Mouse (Mus musculus) left cerebral cortex, postnatal 36 days (tissue): ENCODE measurements around the gene Slc25a34. TPM values are rescaled to one million over a fixed set of nuclear protein-coding genes. Genes with fewer than 3 reads are reported as not detected.

Source experiments
- DNase-seq, 2 experiments: peaks; one replicate each; pipeline ENCODE4 v3.0.0; 2021 to 2022; ENCODE audit warnings: low spot score in 2 of 2, mixed read lengths in 1 of 2
- intact Hi-C: fragments of 180-260 bp; cut with DNase I; formaldehyde crosslinking; loops from one replicate; pipeline ENCODE4 v1.15.1; 2025
- total RNA-seq, 2 experiments: library from RNA; stranded (reverse); gene quantifications; 2 replicates each; pipeline ENCODE4 v1.2.3; 2021

The Slc25a34 gene
- 1 to 10 TPM; 3.0 to 4.3 TPM for total RNA-seq

DNA sequence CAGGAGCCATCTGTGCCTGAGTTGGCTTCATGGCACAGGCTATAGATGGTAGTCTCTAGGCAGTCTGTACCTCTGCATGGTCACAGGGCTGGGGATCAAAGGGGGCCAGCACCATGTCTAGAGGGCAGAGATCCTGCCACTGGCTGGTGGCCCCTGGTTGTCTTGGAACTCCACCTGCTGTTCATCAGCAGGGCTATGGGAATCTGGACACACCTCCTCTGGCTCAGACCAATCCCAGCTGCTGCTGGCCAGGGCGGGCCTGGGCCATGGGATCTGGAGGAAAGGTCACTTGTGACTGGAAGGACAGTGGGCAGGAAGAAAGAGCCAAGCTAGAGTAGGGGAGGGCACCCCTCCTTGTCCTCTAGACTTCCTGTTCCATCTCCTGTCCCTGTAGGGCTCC, at the start of gene Slc25a34:
TSS of gene Slc25a34 (minus strand) at position 156 of the 400 bp plus-strand sequence.
- intact Hi-C loops, result no loop called here
- DNase-seq, result no peak

DNA sequence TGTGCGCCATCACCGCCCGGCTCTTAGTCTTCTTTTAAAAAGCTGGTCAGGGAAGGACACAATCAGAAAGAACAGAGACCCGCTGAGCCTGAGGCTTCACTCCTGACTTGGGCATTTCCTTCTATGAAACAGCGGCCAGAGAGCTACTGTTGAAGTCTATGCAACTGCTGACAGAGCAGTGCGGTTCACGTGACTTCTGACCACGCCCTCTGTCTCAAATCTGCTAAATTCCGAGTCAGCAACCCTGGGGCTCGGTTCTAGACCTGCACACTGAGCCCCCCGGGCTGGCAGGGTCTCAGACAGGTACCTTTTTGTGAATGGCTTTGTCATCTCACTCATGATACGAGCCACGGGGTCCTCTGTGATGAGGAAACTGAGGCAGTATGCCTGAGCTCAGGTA, 48.7 kb upstream of the Slc25a34 start:
- intact Hi-C loops, result no loop called here
- DNase-seq, result no peak

DNA sequence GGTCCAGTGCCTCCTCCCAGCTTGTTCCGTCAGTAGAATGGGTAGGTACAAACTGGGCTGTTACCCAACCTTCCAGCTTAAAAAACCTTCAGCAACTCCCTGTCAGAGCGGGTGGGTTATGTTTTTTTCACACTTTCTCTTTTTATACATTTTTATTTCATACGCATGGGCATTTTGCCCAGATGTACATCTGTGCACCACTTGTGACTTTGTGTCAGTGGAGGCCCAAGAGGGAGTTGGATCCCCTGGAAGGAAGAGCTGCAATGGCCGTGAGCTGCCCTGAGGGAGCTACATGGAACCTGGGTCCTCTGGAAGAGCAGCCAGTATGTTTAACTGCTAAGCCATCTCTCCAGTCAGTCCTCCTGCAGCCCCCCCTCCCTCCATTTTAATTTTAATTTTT, 47.8 kb upstream of the Slc25a34 start:
- DNase-seq, result no peak
- intact Hi-C loops, result no loop called here

DNA sequence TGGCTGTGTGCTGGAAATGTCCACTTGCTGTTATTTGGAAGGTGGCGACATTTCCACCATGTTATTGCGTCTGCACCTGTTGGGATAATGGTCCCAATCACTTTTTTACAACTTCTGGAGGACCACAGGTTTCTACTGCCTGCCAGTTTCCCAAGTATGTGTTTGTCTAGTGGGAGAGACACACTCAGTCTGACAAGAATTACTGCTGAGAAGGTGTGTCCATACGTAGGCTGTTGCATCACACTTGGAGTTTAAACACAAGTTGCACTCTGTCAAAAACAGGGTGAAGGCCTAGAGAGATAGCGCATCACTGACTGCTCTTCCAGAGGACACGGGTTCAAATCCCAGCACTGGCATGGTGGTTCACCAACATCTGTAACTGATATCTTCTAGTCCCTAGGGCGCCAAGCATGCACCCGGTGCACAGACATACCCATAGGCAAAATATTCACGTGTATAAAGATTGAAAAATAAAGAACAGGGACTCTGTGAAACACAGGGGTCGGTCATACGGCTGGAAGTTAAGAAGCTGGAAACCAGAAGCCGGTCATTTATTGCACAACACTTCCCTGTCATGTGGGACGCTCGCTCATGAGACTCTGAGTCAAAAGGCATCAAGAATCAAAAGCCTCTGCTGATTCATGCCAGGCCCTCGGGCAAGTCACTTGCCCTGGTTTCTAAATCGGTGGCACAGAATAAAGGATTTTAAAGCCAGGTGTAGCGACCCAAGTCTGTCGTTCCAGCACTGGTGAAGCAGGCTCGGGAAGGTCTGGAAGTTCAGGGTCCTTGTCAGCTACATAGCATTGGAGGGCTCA, 46.5 kb upstream of the Slc25a34 start:
- DNase-seq, result no peak
- intact Hi-C loops, result no loop called here

DNA sequence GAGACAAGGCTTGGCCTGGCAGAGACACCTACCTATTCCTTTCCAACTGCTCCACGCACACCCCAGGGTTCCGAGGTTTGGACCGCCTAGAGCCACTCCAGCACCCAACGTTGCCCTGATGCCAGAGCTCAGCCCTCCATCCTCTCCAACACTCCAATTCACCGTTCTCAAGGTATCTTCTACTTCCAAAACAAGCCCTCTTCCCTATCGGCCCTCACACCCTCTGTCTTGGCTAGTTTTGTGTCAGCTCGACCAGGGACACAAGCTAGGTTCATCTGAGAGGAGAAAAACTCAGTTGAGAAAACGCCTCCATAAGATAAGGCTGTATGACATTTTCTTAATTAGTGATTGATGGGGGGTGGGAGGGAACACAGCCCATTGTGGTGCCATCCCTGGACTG, 41.2 kb upstream of the Slc25a34 start, which contains the start of gene Plekhm2:
TSS of gene Plekhm2 (minus strand) at position 101 of the 400 bp plus-strand sequence.
- DNase-seq, result no peak
- intact Hi-C loops, result no loop called here

DNA sequence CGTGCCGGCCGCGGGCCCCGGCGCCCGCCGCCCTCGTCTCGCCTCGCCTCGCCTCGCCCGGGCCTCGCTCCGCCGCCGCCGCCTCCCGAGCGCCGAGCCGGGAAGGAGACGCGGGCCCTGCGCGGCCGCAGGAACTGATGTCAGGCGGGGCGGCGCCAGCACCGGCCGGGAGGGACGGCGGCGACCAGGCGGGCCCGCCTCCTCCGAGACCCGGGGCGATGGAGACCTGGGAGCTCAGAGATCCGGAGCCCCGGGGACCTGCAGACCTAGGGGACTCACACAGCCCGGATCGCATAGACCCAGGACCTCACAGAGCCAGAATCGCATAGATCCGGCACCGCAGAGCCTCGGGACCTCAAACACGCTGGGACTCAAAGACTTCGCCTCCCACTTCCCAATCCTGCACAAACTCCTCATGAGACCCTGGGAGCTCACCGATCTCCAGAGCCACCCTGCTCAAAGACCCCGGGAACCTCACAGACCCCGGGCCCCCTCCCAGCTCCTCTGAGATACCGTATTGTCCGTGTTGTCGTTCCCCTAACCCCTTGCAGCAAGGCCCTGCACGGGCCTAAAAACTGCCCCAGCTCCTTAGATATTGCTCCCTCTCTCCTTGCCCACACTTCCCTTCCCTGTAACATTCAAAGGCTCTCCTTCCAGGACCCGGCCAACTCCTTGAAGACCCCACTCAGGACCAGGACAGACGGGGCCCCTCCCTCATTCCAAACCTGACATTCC, 40.6 kb upstream of the Slc25a34 start:
- intact Hi-C loops, result no loop called here
- peak; percentile 76 to 82 for DNase-seq

DNA sequence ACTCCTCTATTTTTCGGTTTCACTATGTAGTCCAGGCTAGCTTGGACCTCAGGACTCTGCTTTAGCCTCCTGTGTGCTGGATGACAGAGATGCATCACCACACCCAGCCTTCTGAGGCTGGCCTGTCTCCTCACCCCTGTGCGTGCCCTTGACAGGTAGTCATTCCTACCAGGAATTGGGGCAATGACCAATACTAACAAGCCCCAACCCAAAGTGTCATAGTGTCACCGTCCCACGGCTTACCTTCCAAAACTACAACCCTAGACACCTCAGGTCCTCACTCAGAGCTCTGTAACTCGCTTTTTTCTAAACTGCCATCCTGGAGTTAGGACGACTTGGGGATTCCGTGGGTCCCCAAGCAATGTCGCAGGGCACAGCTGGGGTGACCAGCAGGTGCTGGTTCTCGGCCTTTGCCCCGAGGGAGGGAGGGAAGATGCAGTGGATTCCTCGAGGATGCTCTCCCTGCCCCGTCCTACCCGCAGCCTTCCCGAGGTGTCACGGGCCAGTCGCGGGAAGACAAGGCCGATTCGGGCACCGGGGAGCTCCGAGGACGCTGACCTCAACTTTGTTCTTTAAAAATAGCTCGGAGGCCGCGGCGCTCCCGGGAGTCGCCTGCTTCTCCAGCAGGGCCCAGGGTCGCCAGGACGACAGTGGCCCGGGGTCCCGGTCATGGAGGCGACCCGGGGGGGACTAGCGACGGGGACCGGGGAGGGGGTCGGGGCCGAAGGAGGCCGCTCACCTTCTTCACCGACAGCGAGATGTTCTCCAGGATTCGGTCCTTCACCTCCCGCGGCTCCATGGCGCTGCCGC, 39.7 kb upstream of the Slc25a34 start:
- intact Hi-C loops, result no loop called here
- DNase-seq, result peak; percentile 14 to 46

DNA sequence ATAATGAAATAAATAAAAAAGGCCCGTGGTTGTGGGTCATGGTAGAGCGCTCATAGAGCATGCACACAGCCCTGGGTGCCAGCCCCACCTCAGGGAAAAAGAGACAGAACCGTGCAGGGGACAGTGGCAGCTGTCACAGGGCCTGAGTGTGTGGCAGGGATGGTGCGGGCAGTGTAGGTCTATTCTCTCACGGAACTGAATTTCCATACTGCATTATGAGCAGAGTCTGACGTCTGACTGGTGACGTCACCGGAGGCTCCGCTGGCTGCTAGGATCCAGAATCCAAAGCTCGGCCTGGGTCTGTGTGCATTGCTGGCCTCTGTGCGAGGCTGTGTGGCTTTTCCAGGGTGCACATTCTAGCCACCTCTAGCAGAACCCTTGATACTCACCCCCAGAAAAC, 37.3 kb upstream of the Slc25a34 start:
- intact Hi-C loops, result no loop called here
- no peak for DNase-seq

DNA sequence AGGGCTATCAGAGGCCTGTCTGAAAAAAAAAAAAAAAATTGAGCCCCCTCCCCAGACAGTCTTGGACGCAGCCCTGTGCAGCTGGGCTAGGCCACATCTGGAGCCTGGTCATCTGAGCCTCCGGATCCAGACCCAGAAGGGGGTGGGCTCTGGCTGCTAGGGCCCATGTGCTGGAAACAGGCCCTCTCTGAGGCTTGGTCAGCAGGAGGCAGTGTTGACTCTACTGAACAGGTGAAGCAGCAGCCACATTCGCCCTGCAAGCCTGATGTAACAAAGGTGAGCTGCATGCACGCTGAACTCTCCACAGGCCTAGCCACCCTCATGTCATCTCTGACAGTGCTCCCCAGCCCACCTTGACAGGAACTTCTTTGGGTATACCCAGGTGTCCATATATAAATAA, 36.1 kb upstream of the Slc25a34 start:
- no peak for DNase-seq
- intact Hi-C loops, result no loop called here

DNA sequence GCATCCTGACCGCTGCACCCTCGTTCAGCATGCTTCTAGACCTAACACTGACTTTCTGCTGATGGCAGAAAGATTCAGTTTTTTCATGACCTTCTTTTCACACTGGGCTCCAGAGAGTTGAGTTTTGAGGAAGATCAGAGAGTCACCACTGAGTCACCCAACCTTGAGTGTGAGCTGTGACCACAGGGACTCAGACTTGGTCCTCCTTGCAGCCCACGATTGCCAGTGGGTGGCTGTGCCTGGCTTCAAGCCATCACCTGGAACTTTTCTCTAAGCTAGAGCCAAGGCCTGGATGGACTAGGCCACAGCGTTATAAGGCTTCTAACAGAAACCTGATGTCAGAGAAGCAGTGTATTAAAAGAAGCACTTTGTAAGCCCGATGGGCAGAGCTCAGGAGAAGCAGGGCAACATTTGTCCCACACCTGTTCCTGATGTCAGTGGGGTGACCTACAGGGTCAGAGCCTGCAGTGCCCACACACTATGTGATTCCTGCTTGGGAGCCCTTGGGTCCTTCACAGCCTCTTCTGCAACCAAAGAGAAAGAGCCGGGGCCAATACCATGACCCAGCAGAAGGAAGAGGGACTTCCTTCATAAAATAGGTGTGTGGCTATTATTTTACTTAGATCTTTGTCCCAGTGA, 35.3 kb upstream of the Slc25a34 start:
- intact Hi-C loops, result no loop called here
- DNase-seq, result no peak

DNA sequence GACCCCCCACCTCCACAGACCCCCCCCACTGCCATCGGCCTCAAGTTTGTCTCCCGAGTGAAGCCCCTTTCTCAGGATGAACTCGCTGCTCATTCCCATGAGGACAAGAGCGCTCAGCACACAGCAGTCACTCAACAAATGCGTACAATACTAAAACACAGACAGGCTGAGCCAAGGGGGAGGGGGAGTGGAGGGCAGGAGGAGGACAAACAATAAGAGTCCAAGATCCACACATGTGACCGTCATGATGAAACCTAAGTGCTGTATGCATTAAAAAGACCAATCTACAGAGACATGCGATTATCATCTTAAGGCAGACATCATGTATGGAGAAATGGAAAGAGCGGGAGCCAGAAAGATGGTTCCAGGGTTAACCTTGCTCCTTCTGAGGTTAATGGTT, 33.3 kb upstream of the Slc25a34 start:
- intact Hi-C loops, result no loop called here
- no peak for DNase-seq

DNA sequence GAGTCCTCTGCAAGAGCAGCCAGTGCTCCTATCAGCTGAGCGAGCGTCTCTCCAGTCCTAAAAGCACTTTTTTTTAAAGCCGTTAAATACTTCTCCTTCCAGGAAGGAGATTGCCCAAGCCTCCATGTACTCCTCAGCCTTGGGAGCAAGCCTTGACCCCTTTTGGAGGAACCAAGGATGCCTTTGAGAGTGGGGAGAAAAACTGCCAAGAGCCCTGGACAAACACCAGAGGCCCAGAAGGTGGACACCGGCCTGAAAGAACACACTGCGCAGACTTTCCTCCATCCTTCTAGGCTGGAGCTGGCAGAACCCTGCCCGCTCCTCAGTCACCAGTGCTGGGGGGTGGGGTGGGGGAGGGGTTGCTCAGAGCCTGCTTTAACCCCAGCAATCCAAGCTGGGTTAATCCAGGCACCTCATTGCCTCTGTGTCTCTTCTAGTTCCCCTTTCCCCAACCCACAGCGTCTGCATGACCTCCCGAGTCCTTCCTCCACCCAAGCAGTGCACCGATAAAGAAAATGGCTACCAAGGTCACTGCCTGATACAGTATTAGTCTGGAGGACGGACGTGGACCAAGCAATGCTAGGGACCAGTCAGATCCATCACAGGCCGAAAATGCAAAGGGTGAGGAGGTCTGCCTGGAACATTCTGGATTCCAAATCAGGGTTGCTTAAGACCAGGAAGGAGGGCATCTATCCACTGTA, 32.4 kb upstream of the Slc25a34 start:
- intact Hi-C loops, result no loop called here
- DNase-seq, result no peak

DNA sequence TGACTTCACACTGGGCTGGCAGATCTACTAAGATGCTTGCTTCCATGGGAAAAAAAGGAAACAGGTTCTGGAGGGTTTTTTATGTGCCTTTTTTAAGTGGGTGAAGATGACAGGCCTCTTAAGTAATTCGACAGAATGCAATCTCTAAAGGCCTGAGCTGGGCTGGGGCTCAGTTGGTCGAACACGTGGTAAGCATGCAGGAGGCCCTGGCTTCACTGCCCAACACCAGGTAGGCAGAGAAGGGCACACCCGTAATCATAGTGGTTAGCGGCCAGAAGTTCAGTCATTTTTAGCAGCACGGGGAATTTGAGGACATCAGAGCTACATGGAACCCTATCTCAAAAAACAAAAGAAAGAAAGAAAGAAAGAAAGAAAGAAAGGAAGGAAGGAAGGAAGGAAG, 30.9 kb upstream of the Slc25a34 start:
- intact Hi-C loops, result no loop called here
- no peak for DNase-seq

DNA sequence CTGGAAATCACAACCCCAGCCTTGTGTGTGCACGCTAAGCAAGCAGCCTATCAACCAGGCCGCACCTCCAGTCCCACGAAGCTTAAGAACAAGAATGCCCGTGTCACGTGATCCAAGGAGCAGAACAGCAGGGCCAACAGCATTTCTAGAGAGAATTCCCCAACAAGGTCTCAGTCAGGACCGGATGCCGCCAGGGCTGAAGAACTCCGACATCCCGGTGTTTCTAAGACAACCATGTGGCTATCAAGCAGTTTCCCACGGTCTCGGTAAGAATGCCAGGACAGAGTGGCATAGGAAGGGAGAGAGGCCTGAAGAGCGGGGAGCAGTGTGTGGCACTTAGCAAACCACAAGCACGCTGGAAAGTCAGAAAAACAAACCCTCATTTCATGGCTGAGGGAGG, 30.2 kb upstream of the Slc25a34 start:
- no peak for DNase-seq
- intact Hi-C loops, result no loop called here

DNA sequence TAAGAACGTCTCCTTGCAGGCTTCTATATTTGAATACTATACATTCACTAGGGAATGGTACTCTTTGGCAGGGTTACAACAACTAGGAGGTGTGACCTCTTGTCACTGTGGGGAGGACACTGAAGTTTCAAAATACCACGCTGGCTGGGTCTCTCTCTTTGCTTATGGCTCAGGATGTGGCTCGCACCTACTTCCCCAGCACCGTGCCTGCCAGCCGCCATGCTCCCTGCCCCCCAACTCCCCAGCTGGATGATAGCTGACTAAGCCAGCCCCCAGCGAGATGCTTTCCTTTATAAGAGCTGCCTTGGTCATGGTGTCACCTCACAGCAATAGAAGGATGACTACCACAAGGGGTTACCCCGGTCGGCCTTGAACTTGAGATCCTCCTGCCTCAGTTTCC, 29.4 kb upstream of the Slc25a34 start:
- DNase-seq, result no peak
- intact Hi-C loops, result no loop called here

DNA sequence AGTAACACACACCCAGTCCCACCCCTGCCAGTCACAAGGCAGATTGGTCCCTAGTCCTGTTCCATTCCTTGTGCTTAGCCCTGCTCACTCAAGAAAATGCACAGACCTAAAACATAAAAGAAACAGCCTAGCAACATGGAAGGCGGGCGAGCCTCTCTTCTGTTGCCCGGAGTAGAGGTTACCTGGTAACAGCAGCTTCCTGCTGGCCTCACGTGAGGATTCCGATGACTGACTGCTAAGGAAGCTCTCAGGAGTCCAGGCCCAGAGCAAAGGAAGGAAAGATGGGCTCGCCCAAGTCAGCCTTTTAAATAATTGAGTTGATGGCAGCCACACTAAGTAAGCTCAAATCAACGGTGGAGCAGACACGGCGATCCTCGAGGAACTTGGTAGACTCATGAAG, 28.3 kb upstream of the Slc25a34 start:
- intact Hi-C loops, result no loop called here
- no peak for DNase-seq

DNA sequence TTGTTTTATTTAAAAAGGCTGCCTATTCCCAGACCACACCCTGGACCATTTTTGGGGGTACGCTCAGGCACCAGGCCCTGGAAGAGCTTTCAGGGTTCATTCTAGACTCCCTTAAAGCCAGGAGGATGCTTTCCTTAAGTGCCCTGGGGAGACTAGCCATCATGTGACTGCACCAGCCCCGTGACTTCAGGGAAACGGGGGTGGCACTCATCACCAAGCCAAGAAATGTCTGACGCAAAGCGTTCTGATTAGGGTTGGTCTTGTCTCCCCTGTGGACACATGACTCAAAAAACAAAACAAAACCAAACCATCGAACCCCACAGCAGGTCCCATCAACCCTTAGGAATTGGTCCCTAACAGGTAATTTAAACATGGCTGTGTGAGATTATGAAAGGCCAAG, 27.7 kb upstream of the Slc25a34 start:
- intact Hi-C loops, result no loop called here
- DNase-seq, result no peak

DNA sequence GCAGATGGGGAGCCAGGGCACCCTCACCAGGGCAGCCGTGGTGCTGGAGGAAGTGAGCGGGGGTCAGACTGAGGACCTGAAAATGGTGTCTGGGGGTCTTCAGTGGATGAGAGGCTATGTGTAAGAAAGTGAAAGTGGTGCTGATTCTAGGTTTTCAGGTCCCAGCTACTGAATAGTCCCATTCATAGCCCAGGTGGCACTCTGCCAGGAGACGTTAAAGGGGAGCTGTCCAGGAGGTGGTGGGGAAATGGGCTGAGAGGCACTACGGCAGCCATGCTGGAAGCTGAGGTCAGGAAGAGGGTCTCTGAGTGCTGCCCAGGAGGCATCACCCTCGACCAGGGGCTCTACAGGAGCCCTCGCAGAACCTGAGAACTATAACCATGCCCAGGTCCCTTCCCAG, 25.6 kb upstream of the Slc25a34 start:
- intact Hi-C loops, result no loop called here
- no peak for DNase-seq

DNA sequence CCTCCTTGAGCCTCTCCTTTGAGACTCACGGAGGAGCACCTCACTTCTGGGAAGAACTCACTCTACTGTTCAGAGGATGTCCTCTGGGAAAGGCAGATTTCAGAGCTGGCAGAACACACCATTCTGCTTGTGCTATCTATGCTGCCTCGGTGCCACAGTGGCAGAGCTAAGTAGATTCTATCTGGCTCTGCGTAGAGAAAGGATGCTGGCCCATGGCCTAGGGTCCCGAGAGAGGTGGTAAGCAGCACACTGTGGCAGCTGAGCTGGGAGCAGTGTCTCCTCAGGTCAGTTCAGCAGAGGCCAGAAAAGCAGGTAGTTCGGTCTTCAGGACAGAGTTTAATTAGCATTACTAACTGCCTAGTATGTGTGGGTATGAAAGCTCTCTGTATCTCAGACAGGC, 24.6 kb upstream of the Slc25a34 start:
- no peak for DNase-seq
- intact Hi-C loops, result no loop called here
